Mouse (Mus musculus): ENCODE measurements at regions not wholly inside any gene's neighbourhood (a gene's known extent, or its start where the extent isn't known, plus 50 kb on each side); places are given as distances from the start of the nearest gene placed in this dataset.

DNA sequence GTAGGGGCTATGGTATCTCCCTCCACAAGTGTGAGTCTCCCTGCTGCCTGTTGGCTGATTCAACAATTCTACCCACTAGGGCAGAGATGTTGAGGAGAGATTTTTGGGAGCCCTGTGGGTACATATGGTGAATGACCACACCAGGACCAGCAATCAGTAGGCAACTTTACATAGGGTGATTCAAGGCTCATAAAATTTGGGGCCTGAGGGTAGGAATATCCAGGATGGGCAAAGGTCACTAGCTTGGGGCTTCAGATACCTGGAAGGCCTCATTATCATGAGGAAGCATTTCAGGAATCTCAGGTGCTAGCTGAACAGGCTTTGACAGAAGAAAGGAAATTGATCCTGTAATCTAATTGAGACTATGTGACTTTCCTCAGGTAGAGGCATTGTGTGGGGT lies 446.6 kb downstream of the Plcl1 start:
- TF ChIP-seq POLR2A (IDR thresholded peaks at IDR 0.05; ENCODE audit: control insufficient read depth, low read depth, low read length) (no peak), CTCF (IDR thresholded peaks at IDR 0.05; ENCODE audit: control insufficient read depth, insufficient read depth, insufficient replicate concordance, low read depth, low read length) (no peak)

Data from testis, adult 2 months (tissue).